Mouse (Mus musculus) stomach, embryonic 16.5 days (tissue): ENCODE results near the gene Rasgrp4. TPM values are rescaled to one million over a fixed set of nuclear protein-coding genes. Genes with fewer than 3 reads are reported as not detected.
"Not testable (repeated sequence)": the region's sequence is repeated elsewhere in the genome, so short reads cannot be mapped to it uniquely, and the experiment has no call there.

ENCODE experiments used
- ATAC-seq: fragments of 200-750 bp; cut with Nextera tagmentation; 2 replicates; pipeline ENCODE4 v1.8.0; 2017; ENCODE audit warnings: moderate number of reproducible peaks, moderate TSS enrichment; ENCODE audit not compliant: insufficient read depth, low FRiP score
- H3K27ac ChIP-seq: fragments of 300-500 bp; sonication (generic); 2 replicates; pipeline ENCODE4 v1.5.1; 2014; ENCODE audit warnings: low read length
- H3K27me3 ChIP-seq: fragments of 300-500 bp; sonication (generic); 2 replicates; pipeline ENCODE4 v1.6.1; 2014; ENCODE audit warnings: low read length, control low read depth, mixed read lengths; ENCODE audit not compliant: control insufficient read depth, insufficient read depth
- H3K36me3 ChIP-seq: fragments of 300-500 bp; sonication (generic); 2 replicates; pipeline ENCODE4 v1.6.1; 2014; ENCODE audit warnings: low read length; ENCODE audit not compliant: control insufficient read depth, insufficient read depth
- H3K4me1 ChIP-seq: fragments of 300-500 bp; sonication (generic); 2 replicates; pipeline ENCODE4 v1.6.1; 2014; ENCODE audit warnings: low read length, control low read depth, mixed read lengths; ENCODE audit not compliant: control insufficient read depth, insufficient read depth
- H3K4me2 ChIP-seq: fragments of 300-500 bp; sonication (generic); 2 replicates; pipeline ENCODE4 v1.6.1; 2014; ENCODE audit warnings: low read depth, low read length, mixed read lengths
- H3K4me3 ChIP-seq: fragments of 300-500 bp; sonication (generic); replicated peaks from 2 replicates; pipeline ENCODE4 v1.5.1; 2014; ENCODE audit warnings: mild to moderate bottlenecking, low read length
- H3K9ac ChIP-seq: fragments of 300-500 bp; sonication (generic); 2 replicates; pipeline ENCODE4 v1.6.1; 2014; ENCODE audit warnings: low read length
- H3K9me3 ChIP-seq: fragments of 300-500 bp; sonication (generic); replicated peaks from 2 replicates; pipeline ENCODE4 v1.6.1; 2016; ENCODE audit warnings: low read length, control low read depth; ENCODE audit not compliant: control insufficient read depth
- WGBS: fragments of 180-500 bp; shearing (Covaris S2); extraction: QIAGEN DNeasy Blood & Tissue Kit; methylation state at CpG from one replicate; pipeline ENCODE4 v1.1.7; 2014; 5-methylcytosine and 5-hydroxymethylcytosine counted together
- polyA plus RNA-seq: library from polyadenylated mRNA; unstranded; fragments of >200 nt; fragmentation: Nextera tagmentation; extraction: Ambion mirVana; gene quantifications from 2 replicates; pipeline ENCODE4 v1.2.1, GENCODE M21; 2015

Rasgrp4 gene
- polyA plus RNA-seq, 1 experiment from 2014 or later = 0.56 TPM

- peaks cover 3% of the 10 kb centered on the region for H3K4me1 ChIP-seq
- no peak for ATAC-seq
- 65% methylated on average over 1 of the region's 1 CpGs for WGBS
- no peak overlapping the region for H3K4me2 ChIP-seq
- no peaks in the 10 kb centered on the region for H3K27me3 ChIP-seq
- H3K9me3 ChIP-seq = no peaks in the 10 kb centered on the region
- no peak overlapping the region for H3K9ac ChIP-seq
- H3K27ac ChIP-seq = no peak overlapping the region
- no peaks in the 10 kb centered on the region for H3K36me3 ChIP-seq
- H3K4me3 ChIP-seq = no peak overlapping the region
These were observed 15.1 kb upstream of the Rasgrp4 start for GRCm38 (mm10) chr7:29119526-29119925.

GRCm38 (mm10) chr7:29122821-29123220 is 11.8 kb upstream of the Rasgrp4 start:
- no peak overlapping the region for H3K27ac ChIP-seq
- no peak for ATAC-seq
- 84% methylated on average over 9 of the region's 9 CpGs for WGBS

GRCm38 (mm10) chr7:29123531-29124358 is 10.9 kb upstream of the Rasgrp4 start:
- Histone ChIP-seq H3K9ac (no peak overlapping the region), H3K36me3 (no peaks in the 10 kb centered on the region), H3K9me3 (no peaks in the 10 kb centered on the region), H3K4me1 (peaks cover 8% of the 10 kb centered on the region), H3K4me2 (no peak overlapping the region), H3K27me3 (no peaks in the 10 kb centered on the region), H3K4me3 (no peak overlapping the region), H3K27ac (no peak overlapping the region)
- WGBS = 46% methylated on average over 5 of the region's 5 CpGs
- no peak for ATAC-seq

More at GRCm38 (mm10) chr7:29122821-29123220, 11.8 kb upstream of the Rasgrp4 start:
- Histone ChIP-seq H3K4me2 (no peak overlapping the region), H3K36me3 (no peaks in the 10 kb centered on the region), H3K9me3 (no peaks in the 10 kb centered on the region), H3K4me1 (peaks cover 8% of the 10 kb centered on the region), H3K4me3 (no peak overlapping the region), H3K9ac (no peak overlapping the region), H3K27me3 (no peaks in the 10 kb centered on the region)

- Histone ChIP-seq H3K9me3 (no peaks in the 10 kb centered on the region), H3K4me1 (peaks cover 8% of the 10 kb centered on the region), H3K9ac (peak within 1 kb of the TSS; percentile 64), H3K27ac (no peak within 1 kb of the TSS), H3K27me3 (no peaks in the 10 kb centered on the region), H3K4me2 (peak within 1 kb of the TSS; percentile 94), H3K4me3 (peak within 1 kb of the TSS; percentile 46), H3K36me3 (no peaks in the 10 kb centered on the region)
- ATAC-seq = peak; percentile 87
- WGBS = under 1% methylated on average over 16 of the region's 16 CpGs
These were observed 9.7 kb upstream of the Rasgrp4 start, which contains the start of gene Ryr1 for GRCm38 (mm10) chr7:29124970-29125369. Gene Ryr1 (minus strand): TSS chr7:29125179.

- 6% methylated on average over 7 of the region's 7 CpGs for WGBS
- Histone ChIP-seq H3K4me1 (peaks cover 8% of the 10 kb centered on the region), H3K27me3 (no peaks in the 10 kb centered on the region), H3K9ac (no peak overlapping the region), H3K9me3 (no peaks in the 10 kb centered on the region), H3K4me2 (no peak overlapping the region), H3K27ac (no peak overlapping the region), H3K36me3 (no peaks in the 10 kb centered on the region), H3K4me3 (no peak overlapping the region)
- ATAC-seq = no peak
These were observed 8.3 kb upstream of the Rasgrp4 start for GRCm38 (mm10) chr7:29126173-29126915.

GRCm38 (mm10) chr7:29128725-29129124 is 5.9 kb upstream of the Rasgrp4 start:
- H3K27ac ChIP-seq = no peak overlapping the region
- no peak overlapping the region for H3K4me3 ChIP-seq
- no peaks in the 10 kb centered on the region for H3K36me3 ChIP-seq
- no peak for ATAC-seq
- H3K4me1 ChIP-seq = peaks cover 8% of the 10 kb centered on the region
- 69% methylated on average over 2 of the region's 2 CpGs for WGBS
- no peaks in the 10 kb centered on the region for H3K27me3 ChIP-seq
- no peak overlapping the region for H3K9ac ChIP-seq
- no peak overlapping the region for H3K4me2 ChIP-seq
- no peaks in the 10 kb centered on the region for H3K9me3 ChIP-seq

GRCm38 (mm10) chr7:29134230-29134629 is 421 bp upstream of the Rasgrp4 start:
- H3K4me3 ChIP-seq = no peak overlapping the region
- WGBS = 5% methylated on average over 4 of the region's 4 CpGs

GRCm38 (mm10) chr7:29137429-29137828 is 2.8 kb downstream of the Rasgrp4 start:
- Histone ChIP-seq H3K9ac (no peak overlapping the region), H3K27ac (no peak overlapping the region), H3K4me1 (peaks cover 3% of the 10 kb centered on the region; the same call in 1 of the 2 replicates), H3K9me3 (no peaks in the 10 kb centered on the region), H3K4me3 (no peak overlapping the region), H3K27me3 (peaks cover 3% of the 10 kb centered on the region; the same call in 1 of the 2 replicates), H3K36me3 (no peaks in the 10 kb centered on the region), H3K4me2 (no peak overlapping the region)
- WGBS = 37% methylated on average over 16 of the region's 16 CpGs
- ATAC-seq = no peak

More at GRCm38 (mm10) chr7:29134230-29134629, 421 bp upstream of the Rasgrp4 start:
- no peak overlapping the region for H3K9ac ChIP-seq
- H3K27me3 ChIP-seq = peaks cover 3% of the 10 kb centered on the region; the same call in 1 of the 2 replicates
- H3K9me3 ChIP-seq = no peaks in the 10 kb centered on the region
- peaks cover 3% of the 10 kb centered on the region; the same call in 1 of the 2 replicates for H3K4me1 ChIP-seq
- ATAC-seq = no peak
- peak overlapping the region; percentile 51 for H3K4me2 ChIP-seq
- no peak overlapping the region for H3K27ac ChIP-seq
- no peaks in the 10 kb centered on the region for H3K36me3 ChIP-seq

GRCm38 (mm10) chr7:29139237-29139636 is 4.6 kb downstream of the Rasgrp4 start:
- not testable (repeated sequence) for H3K36me3 ChIP-seq, H3K9me3 ChIP-seq, H3K4me3 ChIP-seq, H3K27ac ChIP-seq, H3K27me3 ChIP-seq, ATAC-seq, H3K4me2 ChIP-seq, H3K9ac ChIP-seq, H3K4me1 ChIP-seq
- 88% methylated on average over 3 of the region's 4 CpGs for WGBS
